Mouse (Mus musculus): ENCODE results near the gene Rad54l. TPM values are rescaled to one million over a fixed set of nuclear protein-coding genes. Genes with fewer than 3 reads are reported as not detected.

The Rad54l gene
- total and polyA plus RNA-seq, 3 experiments: 29.4 to 44.0 TPM; not detected in 1

DNA sequence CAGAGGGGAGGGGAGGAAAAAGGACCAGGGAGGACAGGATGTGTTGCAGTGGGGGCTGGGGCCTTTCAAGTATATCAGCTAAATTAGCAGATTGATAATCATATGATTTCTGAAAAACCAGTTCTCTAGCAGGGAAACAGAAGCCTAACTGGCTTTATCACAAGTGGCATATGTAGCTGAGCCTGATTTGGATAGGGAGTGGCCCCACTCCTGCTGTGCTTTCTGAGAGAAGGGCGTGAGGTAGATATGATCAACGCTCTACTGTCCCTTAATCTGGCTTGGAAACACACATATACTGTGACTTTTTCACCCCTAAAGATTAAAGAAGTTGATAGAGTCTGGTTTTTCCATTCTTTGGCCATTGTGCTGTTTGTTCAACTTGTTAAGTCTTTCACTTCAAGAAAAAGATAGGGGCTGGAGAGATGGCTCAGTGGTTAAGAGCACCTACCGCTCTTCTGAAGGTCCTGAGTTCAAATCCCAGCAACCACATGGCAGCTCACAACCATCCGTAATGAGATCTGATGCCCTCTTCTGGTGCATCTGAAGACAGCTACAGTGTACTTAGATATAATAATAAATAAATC, 2.4 kb upstream of the Rad54l start (continued):
- TF ChIP-seq MYB (IDR thresholded peaks at IDR 0.05; ENCODE audit: low read depth, low read length): peak; percentile 42; the same call in 1 of the 2 replicates
- TF ChIP-seq SIN3A (IDR thresholded peaks at IDR 0.05; ENCODE audit: low read length): peak; percentile 57; the same call in 1 of the 2 replicates
- TF ChIP-seq ZKSCAN1 (IDR thresholded peaks at IDR 0.05; ENCODE audit: low read depth, low read length): no peak
- TF ChIP-seq BHLHE40 (IDR thresholded peaks at IDR 0.05; ENCODE audit: borderline replicate concordance, low read depth, low read length): peak; percentile 53
- no peak for TF ChIP-seq POLR2AphosphoS2 (IDR thresholded peaks at IDR 0.05; ENCODE audit: low read length)
- no peak for TF ChIP-seq ZC3H11A (IDR thresholded peaks at IDR 0.05; ENCODE audit: low read depth, low read length)
- TF ChIP-seq NELFE (IDR thresholded peaks at IDR 0.05; ENCODE audit: low read depth, low read length): no peak
- TF ChIP-seq CHD2 (IDR thresholded peaks at IDR 0.05; ENCODE audit: low read length): no peak
- TF ChIP-seq ZMIZ1 (IDR thresholded peaks at IDR 0.05; ENCODE audit: low read depth, low read length): no peak
- TF ChIP-seq POLR2A (IDR thresholded peaks at IDR 0.05; ENCODE audit: control insufficient read depth in 1 of 2, insufficient read depth in 1 of 2, low read depth in 1 of 2, low read length in 2 of 2, poor library complexity in 1 of 2): no peak
- peak; percentile 88 for TF ChIP-seq GATA1 (IDR thresholded peaks at IDR 0.05; ENCODE audit: low read depth, low read length)
- TF ChIP-seq MAZ (IDR thresholded peaks at IDR 0.05; ENCODE audit: low read depth, low read length): no peak
- no peak for TF ChIP-seq CTCF (IDR thresholded peaks at IDR 0.05 in 2 of 3, conservative IDR thresholded peaks at IDR 0.05 in 1 of 3; ENCODE audit: control insufficient read depth in 1 of 3, insufficient read depth in 1 of 3, low read depth in 2 of 3, low read length in 3 of 3, poor library complexity in 1 of 3, severe bottlenecking in 1 of 3)
- TF ChIP-seq RAD21 (IDR thresholded peaks at IDR 0.05; ENCODE audit: low read depth, low read length): no peak
- peak; percentile 34; the same call in 1 of the 2 replicates for TF ChIP-seq MAX (IDR thresholded peaks at IDR 0.05; ENCODE audit: low read length)
- TF ChIP-seq POLR2AphosphoS5 (IDR thresholded peaks at IDR 0.05; ENCODE audit: borderline replicate concordance, low read depth, low read length): no peak
- no peak for TF ChIP-seq KAT2A (conservative IDR thresholded peaks at IDR 0.05; ENCODE audit: low read depth, low read length)
- no peak for TF ChIP-seq E2F4 (IDR thresholded peaks at IDR 0.05; ENCODE audit: borderline replicate concordance, low read depth, low read length)
- no peak for TF ChIP-seq USF2 (IDR thresholded peaks at IDR 0.05; ENCODE audit: borderline replicate concordance in 1 of 2, insufficient read depth in 1 of 2, low read depth in 1 of 2, low read length in 2 of 2)
- TF ChIP-seq USF1 (IDR thresholded peaks at IDR 0.05; ENCODE audit: low read depth, low read length): no peak
- TF ChIP-seq TBP (IDR thresholded peaks at IDR 0.05; ENCODE audit: low read depth, low read length): peak; percentile 96
- TF ChIP-seq TCF12 (IDR thresholded peaks at IDR 0.05; ENCODE audit: low read depth, low read length): peak; percentile 87

DNA sequence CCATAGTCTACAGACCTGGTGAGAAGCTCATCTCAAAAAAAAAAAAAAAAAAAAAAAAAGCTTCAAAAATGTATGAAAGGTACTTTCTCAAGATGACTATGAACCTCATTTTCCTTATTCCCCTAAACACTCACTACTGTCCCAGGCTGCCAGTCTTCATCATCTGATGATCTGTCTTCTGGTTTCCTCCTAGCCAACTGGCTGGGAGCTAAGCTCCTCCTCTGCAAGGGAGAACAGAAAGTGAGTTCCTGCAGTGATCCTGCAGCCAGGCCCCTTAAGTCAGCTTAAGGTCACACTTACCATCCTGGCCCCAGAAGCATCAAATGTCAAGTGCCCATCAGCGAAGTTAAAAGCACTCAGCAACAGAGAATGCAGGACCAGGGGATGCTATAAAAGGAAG, 728 bp downstream of the Rad54l start:
- Histone ChIP-seq H3K9ac (ENCODE audit: control insufficient read depth, low read depth, low read length, poor library complexity, severe bottlenecking) (peak overlapping the region; percentile 95), H3K9me3 (replicated peaks; ENCODE audit: insufficient read depth, low read length) (no peaks in the 10 kb centered on the region), H3K79me2 (ENCODE audit: control insufficient read depth, insufficient read depth, low read length, poor library complexity) (peaks cover 13% of the 10 kb centered on the region), H3K4me1 (ENCODE audit: control insufficient read depth in 1 of 2, insufficient read depth in 2 of 2, low read length in 2 of 2) (peaks cover 2 to 14% of the 10 kb centered on the region in 2 experiments; a peak in 3 of 4 replicates), H3K4me3 (ENCODE audit: control insufficient read depth in 1 of 2, insufficient read depth in 1 of 2, low read depth in 2 of 2, low read length in 2 of 2) (peak overlapping the region; percentile 60 to 99), H3K27me3 (ENCODE audit: control insufficient read depth in 1 of 2, insufficient read depth in 2 of 2, low read length in 2 of 2) (no peaks in the 10 kb centered on the region), H3K27ac (ENCODE audit: control insufficient read depth, low read depth, low read length) (peak overlapping the region; percentile 96), H3K36me3 (ENCODE audit: control insufficient read depth in 1 of 2, insufficient read depth in 2 of 2, low read length in 2 of 2) (peaks cover 0 to 29% of the 10 kb centered on the region in 2 experiments; a peak in 3 of 4 replicates)
- DNase-seq (ENCODE audit: low read depth, low spot score): peak; percentile 82
- TF ChIP-seq MEF2A (IDR thresholded peaks at IDR 0.05; ENCODE audit: extremely low read depth, insufficient replicate concordance, low read depth, low read length, poor library complexity, severe bottlenecking) (no peak), MXI1 (IDR thresholded peaks at IDR 0.05; ENCODE audit: low read depth, low read length) (no peak), SMC3 (IDR thresholded peaks at IDR 0.05; ENCODE audit: low read depth, low read length) (no peak), HCFC1 (IDR thresholded peaks at IDR 0.05; ENCODE audit: low read depth, low read length) (peak; percentile 56; the same call in 1 of the 2 replicates), ZNF384 (IDR thresholded peaks at IDR 0.05; ENCODE audit: low read depth, low read length) (peak; percentile 68), CHD1 (IDR thresholded peaks at IDR 0.05; ENCODE audit: low read depth, low read length) (no peak; the same call in 1 of the 2 replicates), NELFE (IDR thresholded peaks at IDR 0.05; ENCODE audit: low read depth, low read length) (0 out of 2 replicates have a peak, but pooled peaks have one; percentile 10), POLR2A (IDR thresholded peaks at IDR 0.05; ENCODE audit: control insufficient read depth in 1 of 2, insufficient read depth in 1 of 2, low read depth in 1 of 2, low read length in 2 of 2, poor library complexity in 1 of 2) (no peak), JUND (IDR thresholded peaks at IDR 0.05; ENCODE audit: low read depth, low read length) (no peak), MYC (IDR thresholded peaks at IDR 0.05; ENCODE audit: low read depth, low read length) (no peak), EP300 (IDR thresholded peaks at IDR 0.05; ENCODE audit: low read depth in 1 of 2, low read length in 2 of 2) (no peak), TCF12 (IDR thresholded peaks at IDR 0.05; ENCODE audit: low read depth, low read length) (no peak), RCOR1 (IDR thresholded peaks at IDR 0.05; ENCODE audit: low read depth, low read length) (no peak), POLR2AphosphoS2 (IDR thresholded peaks at IDR 0.05; ENCODE audit: low read length) (no peak), TAL1 (IDR thresholded peaks at IDR 0.05; ENCODE audit: low read length) (no peak), USF1 (IDR thresholded peaks at IDR 0.05; ENCODE audit: low read depth, low read length) (no peak), E2F4 (IDR thresholded peaks at IDR 0.05; ENCODE audit: borderline replicate concordance, low read depth, low read length) (no peak), POLR2AphosphoS5 (IDR thresholded peaks at IDR 0.05; ENCODE audit: borderline replicate concordance, low read depth, low read length) (no peak)

All from MEL (cell line).